Mouse (Mus musculus): ENCODE measurements around the gene Fam162b.

- TF ChIP-seq POLR2A (IDR thresholded peaks at IDR 0.05; ENCODE audit: low read depth, low read length) (no peak), CTCF (IDR thresholded peaks at IDR 0.05; ENCODE audit: borderline replicate concordance, insufficient read depth, low read length) (no peak)
Measured at GRCm38 (mm10) chr10:51571225-51571996, 18.9 kb downstream of the Fam162b start.

All from embryonic fibroblast, embryonic 13.5 days (primary cell).